Mouse (Mus musculus) telencephalon, adult 2 months (tissue): ENCODE results near the gene Traf4.
"Not testable (repeated sequence)": the region's sequence is repeated elsewhere in the genome, so short reads cannot be mapped to it uniquely, and the experiment has no call there.

ENCODE experiments used
- DNase-seq: peaks from one replicate; pipeline ENCODE4 v3.0.0-alpha.2; 2011; ENCODE audit warnings: low read depth, low spot score

Traf4 gene

DNA sequence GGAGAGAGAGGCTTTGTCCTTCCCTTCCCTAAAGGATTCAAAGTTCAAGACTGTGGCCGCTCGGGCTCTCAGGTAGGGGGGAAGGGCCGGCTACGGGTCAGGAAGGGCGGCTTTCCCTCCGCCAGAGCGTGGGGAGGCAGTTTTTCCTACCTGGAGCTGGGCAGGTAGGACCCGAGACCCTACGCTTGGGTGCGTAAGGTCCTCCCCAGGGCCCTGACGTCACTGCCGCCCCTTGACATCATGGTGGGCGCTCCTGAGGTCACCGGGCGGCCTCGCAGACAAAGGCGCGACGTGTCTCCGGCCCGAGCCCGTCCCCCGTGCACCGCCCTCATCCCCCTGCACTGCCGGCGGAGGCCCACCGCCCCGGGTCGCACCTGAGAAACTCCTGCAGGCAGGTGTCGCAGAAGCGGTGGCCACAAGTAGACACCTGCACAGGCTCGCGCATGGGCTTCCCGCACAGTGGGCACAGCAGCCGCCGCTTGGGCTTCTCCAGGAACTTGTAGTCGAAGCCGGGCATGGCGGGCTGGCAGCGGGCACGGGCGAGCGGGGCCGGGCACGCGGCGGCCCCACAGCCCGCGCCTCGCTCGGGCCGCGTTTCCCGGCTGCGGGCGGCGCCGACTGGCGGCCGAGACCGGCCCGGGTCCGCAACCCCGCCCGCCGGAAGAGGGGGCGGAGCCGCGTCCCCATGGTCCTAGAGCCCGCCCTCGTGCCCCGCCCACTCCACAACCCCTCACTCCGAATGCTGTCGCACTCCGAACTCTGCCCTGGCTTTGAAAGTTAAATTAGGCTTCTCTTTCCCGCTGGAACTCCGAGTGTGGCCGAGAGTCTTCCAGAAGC, at the start of gene Traf4:
Traf4 (minus strand) TSS at position 666 of the 837 bp plus-strand sequence.
- no peak for DNase-seq

DNA sequence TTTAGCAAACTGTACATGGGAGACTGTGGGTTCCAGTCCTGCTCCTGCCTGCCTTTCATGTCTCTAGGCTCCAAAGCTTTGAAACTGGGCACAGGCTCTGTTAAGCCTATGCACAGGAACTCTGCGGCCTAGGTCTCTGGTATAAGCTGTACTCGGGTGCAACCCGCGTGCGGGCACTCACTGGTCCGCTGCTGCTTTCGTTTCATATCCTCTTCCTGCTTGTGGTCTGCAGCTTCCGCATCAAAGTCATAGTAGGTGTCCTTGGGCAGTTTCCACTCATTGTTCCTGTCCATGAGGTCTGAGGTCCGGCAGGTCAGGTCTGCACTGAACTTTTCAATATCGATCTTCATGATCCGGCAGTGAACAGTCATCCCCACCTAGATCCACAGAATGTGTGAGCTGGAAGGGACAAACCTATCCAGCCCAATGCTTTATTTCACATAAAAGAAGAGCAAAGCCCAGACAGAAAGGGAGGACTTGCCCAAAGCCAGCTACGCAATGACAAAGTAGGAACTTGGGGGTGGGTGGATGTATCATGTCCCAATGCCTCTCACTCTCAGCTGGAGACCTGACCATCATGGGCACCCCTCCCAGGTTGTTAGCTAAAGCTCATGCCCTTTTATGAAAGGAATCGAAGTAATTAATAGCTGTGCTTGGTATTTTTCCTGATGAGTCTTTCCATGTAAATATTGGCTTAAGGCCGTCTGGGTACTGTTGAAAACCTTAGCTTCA, 47.9 kb upstream of the Traf4 start:
- no peak for DNase-seq

DNA sequence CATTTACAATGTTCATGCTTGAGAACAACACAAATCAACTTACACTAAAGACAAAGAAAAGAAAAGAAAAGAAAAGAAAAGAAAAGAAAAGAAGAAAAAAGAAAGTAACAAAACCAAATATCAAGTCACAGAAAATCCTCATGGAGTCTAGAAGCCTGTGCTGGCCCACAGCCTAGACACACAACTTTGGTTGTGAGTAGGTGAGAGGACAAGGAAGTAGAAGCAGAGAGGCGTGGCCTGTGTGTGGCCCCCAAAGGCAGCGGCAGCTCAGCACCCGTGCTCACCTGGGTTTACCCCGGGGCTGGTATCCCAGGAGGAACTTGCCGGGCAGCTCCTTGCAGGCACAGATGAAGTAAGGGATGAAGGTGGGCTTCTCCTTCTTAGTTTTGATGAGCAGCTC, 46.1 kb upstream of the Traf4 start:
- no peak for DNase-seq

DNA sequence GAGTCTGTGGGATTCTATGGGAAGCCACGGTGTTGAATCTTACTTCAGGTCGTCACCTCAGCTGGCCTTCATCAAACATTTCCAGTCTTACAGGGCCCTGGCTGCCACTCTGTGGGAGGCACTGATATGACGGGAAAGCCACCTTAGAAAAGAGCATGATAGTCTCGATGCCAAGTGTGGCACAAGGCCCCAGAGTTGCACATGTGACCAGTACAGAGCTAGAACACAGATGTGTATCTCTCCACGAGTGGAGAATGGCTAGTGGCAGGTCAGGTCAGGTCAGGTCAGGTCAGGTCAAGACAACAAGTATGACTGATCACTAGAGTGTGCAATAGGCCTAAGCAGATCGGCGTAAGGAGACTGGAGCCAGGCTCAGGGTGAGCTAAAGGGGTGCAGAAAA, 45.2 kb upstream of the Traf4 start:
- no peak for DNase-seq

DNA sequence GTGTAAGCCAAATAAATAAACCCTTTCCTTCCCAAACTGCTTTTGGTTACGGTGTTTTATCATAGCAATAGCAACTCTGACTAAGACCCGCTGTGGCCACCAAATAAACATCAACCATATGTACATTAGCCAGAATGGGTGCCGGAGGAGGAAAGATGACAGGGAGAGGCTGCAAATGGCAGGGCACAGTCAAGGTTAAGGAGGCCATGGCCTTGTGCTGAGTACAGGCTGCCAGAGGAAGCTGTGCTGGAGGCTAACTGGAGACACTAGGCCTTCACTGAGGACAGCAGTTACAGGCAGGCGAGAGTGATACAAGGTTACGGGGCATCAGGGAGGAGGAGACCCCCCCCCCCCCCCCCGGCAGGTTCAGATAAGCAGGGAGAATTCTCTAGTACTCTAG, 44.5 kb upstream of the Traf4 start:
- DNase-seq = no peak

DNA sequence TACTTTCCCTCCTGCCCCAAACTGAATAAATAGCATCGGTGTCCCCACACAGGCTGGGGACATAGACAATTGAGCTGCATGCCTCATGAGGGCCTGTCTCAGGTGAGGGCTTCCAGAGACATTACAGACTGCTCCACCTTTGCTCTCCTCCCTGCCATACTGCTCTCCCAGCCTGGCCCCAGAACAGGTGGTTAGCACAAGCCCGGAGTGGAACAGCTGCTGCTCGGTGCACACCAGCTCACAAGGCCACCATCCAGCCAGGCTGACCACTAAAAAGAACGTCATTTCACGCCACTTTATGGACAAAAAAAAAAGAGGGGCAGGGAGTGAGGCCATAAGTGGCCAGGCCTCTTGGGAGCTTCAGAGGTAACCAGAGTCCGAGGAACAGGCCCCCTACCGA, 41.8 kb upstream of the Traf4 start:
- no peak for DNase-seq

DNA sequence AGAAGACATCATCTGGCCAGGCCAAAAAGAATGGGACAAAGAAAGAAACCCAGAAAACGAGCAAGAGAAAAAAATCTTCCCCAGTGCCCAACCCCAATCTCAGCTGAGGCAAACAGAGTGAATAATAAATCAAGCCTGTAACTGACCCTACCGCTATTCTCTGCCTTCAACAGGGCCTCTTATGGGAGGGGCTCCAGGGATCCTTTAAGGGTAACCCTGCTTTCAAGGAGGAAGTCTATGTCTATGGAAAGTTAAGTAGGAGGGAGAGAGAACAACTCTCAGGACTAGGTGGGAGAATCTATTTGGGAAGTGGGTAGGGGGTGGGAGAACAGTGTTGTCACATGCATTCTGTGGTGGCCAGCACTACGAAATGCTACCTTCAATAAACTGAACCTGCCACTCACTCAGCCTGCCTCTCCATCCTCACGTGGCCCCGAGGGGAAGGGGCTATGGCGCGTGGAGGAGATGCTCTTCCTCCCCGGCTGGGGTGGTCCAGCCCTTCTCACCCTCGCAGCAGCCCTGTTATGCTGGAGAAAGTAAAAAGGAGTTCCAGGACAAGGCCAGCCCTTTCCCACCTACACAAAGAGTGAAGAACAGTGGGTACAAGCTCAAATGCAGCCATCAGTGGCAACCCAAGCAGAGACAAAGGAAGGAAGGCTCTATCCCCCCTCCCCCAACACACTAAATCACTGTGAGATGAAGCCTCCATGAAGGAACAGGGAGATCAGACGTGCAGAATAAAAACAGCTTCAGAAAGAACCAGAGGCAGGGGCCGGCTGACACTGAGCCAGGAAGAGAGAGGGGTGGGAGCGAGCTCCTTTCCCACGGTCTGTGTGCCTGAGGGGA, 40.2 kb upstream of the Traf4 start:
- no peak for DNase-seq

DNA sequence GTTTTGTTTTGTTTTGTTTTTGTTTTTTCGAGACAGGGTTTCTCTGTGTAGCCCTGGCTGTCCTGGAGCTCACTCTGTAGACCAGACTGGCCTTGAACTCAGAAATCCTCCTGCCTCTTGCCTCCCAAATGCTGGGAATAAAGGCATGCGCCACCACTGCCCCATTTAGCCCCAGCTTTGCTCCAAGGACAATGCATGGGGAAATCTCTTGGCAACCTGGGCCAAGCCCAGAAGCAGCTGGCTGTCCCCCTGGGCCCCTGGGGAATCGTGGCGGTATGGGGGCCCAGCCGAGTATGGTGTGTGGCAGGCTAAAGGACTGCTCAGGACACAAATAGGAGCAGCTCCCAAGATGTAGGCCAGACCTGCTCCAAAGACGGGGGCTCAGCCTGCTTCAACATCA, 38.9 kb upstream of the Traf4 start:
- no peak for DNase-seq

DNA sequence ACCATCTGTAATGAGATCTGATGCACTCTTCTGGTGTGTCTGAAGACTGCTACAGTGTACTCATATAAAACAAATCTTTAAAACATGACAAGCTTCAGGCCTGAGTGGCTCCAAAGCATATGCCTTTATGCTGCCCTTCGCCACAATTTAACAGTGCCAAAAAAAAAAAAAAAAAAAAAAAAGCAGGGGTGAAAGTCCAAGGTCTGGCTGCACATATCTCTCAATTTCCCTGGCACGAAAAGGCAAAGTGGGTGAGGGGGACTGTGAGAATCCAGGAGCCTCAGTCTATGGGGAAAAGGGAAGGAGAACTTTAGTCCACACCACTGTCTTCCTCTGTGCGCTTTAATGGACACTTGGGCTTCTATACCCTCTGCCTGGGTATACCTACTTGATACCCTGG, 37.0 kb upstream of the Traf4 start:
- no peak for DNase-seq

DNA sequence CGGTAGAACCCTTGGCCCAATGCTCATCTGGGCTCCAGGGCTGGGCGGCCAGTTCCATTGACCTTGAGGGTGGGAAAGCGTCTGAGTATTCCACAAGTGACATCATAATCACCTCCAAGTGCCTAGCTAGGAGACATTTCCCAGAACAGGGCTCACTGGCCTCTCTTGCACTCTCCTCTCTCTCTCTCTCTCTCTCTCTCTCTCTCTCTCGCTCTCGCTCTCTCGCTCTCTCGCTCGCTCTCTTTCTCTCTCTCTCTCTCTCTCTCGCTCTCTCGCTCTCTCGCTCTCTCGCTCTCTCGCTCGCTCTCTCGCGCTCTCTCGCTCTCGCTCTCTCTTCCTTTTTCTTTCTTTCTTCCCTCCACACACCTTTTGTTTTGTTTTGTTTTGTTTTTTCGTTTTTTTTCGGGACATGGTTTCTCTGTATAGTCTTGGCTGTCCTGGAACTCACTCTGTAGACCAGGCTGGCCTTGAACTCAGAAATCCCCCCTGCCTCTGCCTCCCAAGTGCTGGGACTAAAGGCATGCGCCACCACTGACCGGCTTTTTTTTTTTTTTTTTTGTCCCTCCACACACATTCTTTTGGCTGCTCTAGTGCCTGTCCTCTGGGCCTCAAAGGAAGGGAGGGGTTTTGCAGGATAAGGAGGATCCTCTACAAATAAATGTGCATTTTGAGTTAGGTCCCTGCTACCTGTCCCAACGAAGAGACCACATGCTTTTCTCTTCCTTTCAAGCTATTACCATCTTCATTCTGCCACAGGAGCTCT, 29.9 kb upstream of the Traf4 start:
- no peak for DNase-seq

DNA sequence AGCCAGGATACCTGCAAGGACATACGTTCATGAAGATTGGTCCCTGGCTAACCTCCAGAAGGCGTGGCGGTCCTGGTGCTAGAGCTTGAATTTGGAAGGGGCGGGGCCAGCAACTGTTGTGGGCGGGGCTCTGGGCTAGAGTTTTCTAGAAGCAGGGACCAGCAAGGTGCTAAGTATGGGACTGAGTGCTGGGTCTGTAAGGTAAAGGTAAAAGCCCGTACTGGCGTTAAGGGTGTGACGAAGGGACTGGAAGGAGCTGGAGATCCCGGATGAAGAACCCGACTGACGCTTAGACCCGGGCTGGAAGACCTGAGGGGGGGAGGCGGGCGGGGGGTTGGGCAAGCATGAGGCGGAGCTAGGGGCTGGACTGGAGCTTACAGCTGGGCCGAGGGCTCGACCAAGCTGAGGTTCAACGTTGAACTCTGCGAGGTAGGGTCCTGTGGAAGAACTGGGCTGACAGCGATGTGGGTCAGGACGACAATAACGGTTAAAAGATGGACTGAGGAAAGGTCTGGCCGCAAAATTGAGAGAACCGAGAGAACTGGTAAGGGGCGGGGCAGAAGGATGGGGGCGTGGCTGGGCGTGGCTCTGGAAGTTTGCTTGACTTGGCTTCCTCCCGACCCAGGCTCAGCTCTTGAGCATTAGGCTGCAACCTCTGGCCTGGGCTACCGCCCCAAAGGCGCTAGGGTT, 29.2 kb upstream of the Traf4 start:
- DNase-seq = no peak

DNA sequence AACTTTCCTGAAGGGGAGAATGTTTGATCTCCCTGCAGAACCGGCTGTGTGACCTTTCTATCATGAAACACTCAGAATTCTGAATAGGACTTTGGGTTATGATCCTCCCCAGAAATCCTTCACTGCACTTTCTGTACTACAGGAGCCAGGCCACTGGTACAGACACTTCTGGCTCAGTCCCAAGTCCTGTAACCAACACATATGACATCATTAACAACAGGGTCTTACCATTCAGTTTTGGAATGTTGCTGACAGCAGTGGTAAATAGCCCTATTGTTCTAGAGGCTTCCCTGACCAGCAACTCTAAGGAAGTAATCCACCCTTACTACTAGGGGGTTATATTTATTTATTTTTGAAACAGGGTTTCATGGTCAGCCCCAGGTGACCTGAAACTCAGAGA, 27.7 kb upstream of the Traf4 start, which contains the start of gene Proca1:
Proca1 (plus strand) TSS at position 280 of the 400 bp plus-strand sequence.
- DNase-seq = no peak

DNA sequence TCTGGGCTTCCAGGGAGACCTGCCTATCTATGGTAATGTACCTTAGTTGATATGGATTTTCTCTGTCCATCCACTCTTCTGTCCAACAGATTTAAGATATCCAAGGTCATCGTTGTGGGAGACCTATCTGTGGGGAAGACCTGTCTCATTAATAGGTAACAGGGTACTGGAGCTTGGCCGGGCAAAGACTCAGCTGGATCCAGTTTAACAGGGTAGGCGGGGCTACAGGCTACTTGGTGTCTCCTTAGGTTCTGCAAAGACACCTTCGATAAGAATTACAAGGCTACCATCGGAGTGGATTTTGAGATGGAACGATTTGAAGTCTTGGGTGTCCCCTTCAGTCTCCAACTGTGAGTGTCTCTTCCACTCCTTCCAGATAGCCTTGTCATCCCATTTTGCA, 24.7 kb upstream of the Traf4 start:
- DNase-seq = no peak

DNA sequence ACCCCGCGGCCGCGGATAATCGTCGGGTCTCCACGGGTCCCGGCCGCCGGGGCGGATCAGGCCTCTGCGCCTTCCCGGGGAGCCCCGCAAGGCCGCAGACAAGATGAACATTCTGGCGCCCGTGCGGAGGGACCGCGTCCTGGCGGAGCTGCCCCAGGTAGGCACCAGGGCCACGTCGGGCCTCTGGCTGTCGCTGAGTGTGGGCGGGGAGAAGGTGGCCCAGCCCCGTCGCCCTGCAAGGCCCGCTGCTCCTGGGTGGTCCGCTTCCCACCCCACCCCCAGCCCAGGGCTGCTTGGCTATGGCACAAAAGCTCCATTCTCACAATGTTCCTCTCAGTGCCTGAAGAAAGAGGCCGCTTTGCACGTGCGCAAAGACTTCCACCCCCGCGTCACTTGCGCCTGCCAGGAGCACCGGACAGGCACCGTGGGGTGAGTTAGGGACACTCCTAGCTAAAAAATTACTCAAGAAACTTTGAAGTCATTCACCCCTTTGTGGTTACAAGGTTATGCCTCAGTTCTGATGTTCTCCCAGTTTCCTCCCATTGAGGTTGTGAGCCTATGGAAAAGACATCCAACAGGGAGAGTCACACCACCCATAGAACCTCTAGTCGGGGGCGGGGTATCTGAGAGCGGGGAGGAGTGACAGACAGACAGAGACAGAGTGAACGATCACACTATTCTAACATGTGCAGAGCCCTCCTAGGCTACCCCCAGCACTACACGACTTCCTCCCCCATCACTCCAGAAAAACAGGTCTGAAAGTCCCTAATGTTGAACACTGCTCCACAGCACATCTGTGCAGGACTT, 24.0 kb upstream of the Traf4 start:
- DNase-seq = no peak

DNA sequence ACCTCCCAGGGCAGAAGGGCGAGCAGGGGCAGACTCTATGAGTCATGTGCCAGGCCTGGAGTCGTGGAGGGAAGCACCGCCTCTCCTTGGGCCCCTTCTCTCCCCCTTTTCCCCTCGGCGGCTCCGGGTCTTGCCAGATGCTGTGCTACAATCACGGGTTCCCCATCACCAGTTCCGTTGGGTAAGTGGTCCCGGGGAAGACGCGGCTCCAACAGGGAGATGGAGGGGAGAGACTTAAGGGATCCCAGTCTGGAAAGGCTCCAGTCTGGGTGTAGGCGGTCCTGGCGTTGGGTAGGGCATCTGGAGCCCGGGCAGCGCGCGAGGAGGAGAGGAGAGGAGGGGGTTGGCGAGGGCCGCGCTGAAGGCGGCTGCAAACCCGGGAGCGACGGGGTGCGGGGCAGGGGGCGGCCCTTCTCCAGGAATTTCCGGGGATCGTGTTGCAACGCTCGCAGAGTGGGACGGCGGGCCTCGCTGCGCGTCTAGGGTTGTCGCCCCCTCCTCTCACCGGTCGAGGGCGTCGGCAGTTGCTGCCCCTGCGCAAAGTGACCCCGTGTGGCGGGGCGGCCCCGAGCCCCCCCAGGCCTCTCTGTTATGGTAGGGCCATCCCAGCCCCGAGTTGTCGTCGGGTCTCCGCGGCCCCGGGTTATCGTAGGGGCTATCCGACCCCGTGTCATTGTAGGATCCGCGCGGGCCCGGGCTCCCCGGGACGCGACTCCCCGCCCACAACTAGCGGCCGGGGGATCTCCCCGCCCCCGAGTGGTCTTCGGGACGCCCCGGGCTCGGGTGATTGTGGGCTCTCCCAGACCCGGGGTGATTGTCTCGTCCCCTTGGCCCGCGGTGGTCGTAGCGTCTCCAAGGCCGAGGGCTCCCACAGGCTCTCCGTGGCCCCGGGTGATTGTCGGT, 23.2 kb upstream of the Traf4 start, which contains the start of gene Rab34:
Rab34 (plus strand) TSS at position 100 of the 903 bp plus-strand sequence.
- no peak for DNase-seq

DNA sequence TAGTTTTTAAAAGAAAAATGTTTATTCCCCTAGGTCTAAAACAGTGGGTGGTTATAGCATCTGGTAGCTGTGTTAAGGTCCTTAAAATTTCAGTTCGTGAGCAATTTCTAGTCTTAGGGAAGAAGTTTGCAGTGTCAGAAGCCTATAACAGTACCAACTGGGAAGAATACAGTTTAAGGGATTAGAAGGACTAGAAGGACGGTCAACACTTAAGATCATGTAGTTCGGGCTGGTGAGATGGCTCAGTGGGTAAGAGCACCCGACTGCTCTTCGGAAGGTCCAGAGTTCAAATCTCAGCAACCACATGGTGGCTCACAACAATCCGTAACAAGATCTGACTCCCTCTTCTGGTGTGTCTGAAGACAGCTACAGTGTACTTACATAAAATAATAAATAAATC, 19.3 kb upstream of the Traf4 start:
- not testable (repeated sequence) for DNase-seq

DNA sequence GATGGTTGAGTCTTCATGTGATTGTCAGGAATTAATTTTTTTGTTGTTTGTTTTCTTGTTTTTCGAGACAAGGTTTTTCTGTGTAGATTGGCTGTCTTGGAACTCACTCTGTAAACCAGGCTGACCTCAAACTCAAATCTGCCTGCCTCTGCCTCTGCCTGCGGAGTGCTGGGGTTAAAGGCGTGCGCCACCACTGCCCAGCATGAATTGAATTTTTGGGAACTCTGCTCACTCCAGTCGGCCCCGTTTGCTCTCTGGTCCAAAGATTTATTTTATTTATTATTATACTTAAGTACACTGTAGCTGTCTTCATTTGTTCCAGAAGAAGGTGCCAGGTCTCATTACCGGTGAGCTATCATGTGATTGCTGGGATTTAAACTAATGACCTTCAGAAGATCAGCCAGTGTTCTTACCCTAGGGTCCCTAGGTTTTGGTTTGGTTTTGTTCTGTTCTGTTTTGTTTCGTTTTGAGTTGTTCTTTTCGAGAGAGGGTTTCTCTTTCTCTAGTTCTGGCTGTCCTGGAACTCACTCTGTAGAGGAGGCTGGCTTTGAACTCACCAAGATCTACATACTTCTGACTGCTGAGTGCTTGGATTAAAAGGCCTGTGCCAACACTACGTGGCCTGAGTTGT, 18.6 kb upstream of the Traf4 start:
- no peak for DNase-seq
